Mouse (Mus musculus): ENCODE results near the gene Glb1l2. TPM values are rescaled to one million over a fixed set of nuclear protein-coding genes. Genes with fewer than 3 reads are reported as not detected.

The Glb1l2 gene
- total and polyA plus RNA-seq, 3 experiments: not detected

GRCm38 (mm10) chr9:26728556-26728955 lies 77.7 kb downstream of the Glb1l2 start:
- no peak for TF ChIP-seq MAZ (IDR thresholded peaks at IDR 0.05; ENCODE audit: low read depth, low read length)
- TF ChIP-seq ZKSCAN1 (IDR thresholded peaks at IDR 0.05; ENCODE audit: low read depth, low read length): no peak
- no peak for TF ChIP-seq ETS1 (IDR thresholded peaks at IDR 0.05; ENCODE audit: low read depth, low read length)
- H3K27ac ChIP-seq (ENCODE audit: control insufficient read depth, low read depth, low read length): no peak overlapping the region

DNA sequence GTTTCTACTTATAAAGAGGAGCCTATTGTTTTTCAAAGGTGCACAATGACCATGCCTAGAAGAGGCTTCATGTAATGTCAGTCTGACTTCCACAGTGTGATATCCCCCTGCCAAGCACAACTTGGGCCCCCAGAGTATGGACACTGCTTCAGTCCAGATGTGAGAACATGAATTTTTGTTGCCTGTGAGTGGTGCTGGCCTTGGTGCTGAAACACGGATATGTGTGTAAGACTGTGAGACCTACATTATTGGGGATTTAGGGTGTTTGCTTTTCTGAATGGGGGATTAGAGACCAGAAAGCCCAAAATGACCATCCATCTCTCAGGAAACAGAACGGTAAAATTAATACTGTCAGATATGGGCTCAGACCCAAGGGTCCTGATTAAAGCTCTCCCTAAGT lies 78.8 kb downstream of the Glb1l2 start:
- peak; percentile 28 for DNase-seq (ENCODE audit: low read depth, low spot score)

More at GRCm38 (mm10) chr9:26728556-26728955, 77.7 kb downstream of the Glb1l2 start:
- H3K9me3 ChIP-seq (replicated peaks; ENCODE audit: insufficient read depth, low read length): no peaks in the 10 kb centered on the region
- H3K36me3 ChIP-seq (ENCODE audit: control insufficient read depth in 1 of 2, insufficient read depth in 2 of 2, low read length in 2 of 2): no peaks in the 10 kb centered on the region
- DNase-seq (ENCODE audit: low read depth, low spot score): no peak
- no peaks in the 10 kb centered on the region for H3K79me2 ChIP-seq (ENCODE audit: control insufficient read depth, insufficient read depth, low read length, poor library complexity)
- no peaks in the 10 kb centered on the region for H3K4me1 ChIP-seq (ENCODE audit: control insufficient read depth in 1 of 2, insufficient read depth in 2 of 2, low read length in 2 of 2)
- no peak overlapping the region for H3K9ac ChIP-seq (ENCODE audit: control insufficient read depth, low read depth, low read length, poor library complexity, severe bottlenecking)
- H3K4me3 ChIP-seq (ENCODE audit: control insufficient read depth in 1 of 2, insufficient read depth in 1 of 2, low read depth in 2 of 2, low read length in 2 of 2): no peak overlapping the region
- H3K27me3 ChIP-seq (ENCODE audit: control insufficient read depth in 1 of 2, insufficient read depth in 2 of 2, low read length in 2 of 2): no peaks in the 10 kb centered on the region

DNA sequence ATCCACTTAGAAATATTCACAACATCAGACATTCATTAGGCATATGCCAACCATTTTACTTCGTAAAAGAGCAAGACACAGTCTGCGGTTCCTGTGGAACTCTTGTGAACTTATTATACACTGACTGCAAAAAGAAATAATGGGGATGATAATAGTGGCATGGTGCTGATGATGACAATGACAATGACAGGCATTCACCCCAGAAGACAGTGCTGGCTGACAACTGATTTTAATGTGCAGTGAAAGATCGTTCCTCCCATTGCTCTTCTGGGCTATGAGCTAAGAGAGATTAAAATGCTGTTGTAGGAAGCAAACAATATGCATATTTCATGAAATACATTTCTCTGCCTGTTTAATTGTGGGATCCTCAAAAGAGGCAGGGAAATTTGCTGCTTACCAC lies 80.6 kb downstream of the Glb1l2 start:
- H3K4me1 ChIP-seq (ENCODE audit: control insufficient read depth in 1 of 2, insufficient read depth in 2 of 2, low read length in 2 of 2): no peaks in the 10 kb centered on the region
- no peaks in the 10 kb centered on the region for H3K9me3 ChIP-seq (replicated peaks; ENCODE audit: insufficient read depth, low read length)
- H3K79me2 ChIP-seq (ENCODE audit: control insufficient read depth, insufficient read depth, low read length, poor library complexity): no peaks in the 10 kb centered on the region
- no peak for DNase-seq (ENCODE audit: low read depth, low spot score)
- TF ChIP-seq RAD21 (IDR thresholded peaks at IDR 0.05; ENCODE audit: low read depth, low read length) (no peak), TBP (IDR thresholded peaks at IDR 0.05; ENCODE audit: low read depth, low read length) (no peak), RCOR1 (IDR thresholded peaks at IDR 0.05; ENCODE audit: low read depth, low read length) (no peak), ELF1 (IDR thresholded peaks at IDR 0.05; ENCODE audit: low read depth, low read length) (no peak), POLR2AphosphoS2 (IDR thresholded peaks at IDR 0.05; ENCODE audit: low read length) (no peak), MAX (IDR thresholded peaks at IDR 0.05; ENCODE audit: low read length) (no peak), NRF1 (IDR thresholded peaks at IDR 0.05; ENCODE audit: insufficient read depth, low read depth, low read length, poor library complexity, severe bottlenecking) (no peak), SIN3A (IDR thresholded peaks at IDR 0.05; ENCODE audit: low read length) (no peak), EP300 (IDR thresholded peaks at IDR 0.05; ENCODE audit: low read depth in 1 of 2, low read length in 2 of 2) (no peak), MXI1 (IDR thresholded peaks at IDR 0.05; ENCODE audit: low read depth, low read length) (no peak), SMC3 (IDR thresholded peaks at IDR 0.05; ENCODE audit: low read depth, low read length) (no peak), MYC (IDR thresholded peaks at IDR 0.05; ENCODE audit: low read depth, low read length) (no peak), ZKSCAN1 (IDR thresholded peaks at IDR 0.05; ENCODE audit: low read depth, low read length) (no peak), CHD2 (IDR thresholded peaks at IDR 0.05; ENCODE audit: low read length) (no peak), TAL1 (IDR thresholded peaks at IDR 0.05; ENCODE audit: low read length) (no peak), TCF12 (IDR thresholded peaks at IDR 0.05; ENCODE audit: low read depth, low read length) (no peak), E2F4 (IDR thresholded peaks at IDR 0.05; ENCODE audit: borderline replicate concordance, low read depth, low read length) (no peak), BHLHE40 (IDR thresholded peaks at IDR 0.05; ENCODE audit: borderline replicate concordance, low read depth, low read length) (no peak)
- H3K27me3 ChIP-seq (ENCODE audit: control insufficient read depth in 1 of 2, insufficient read depth in 2 of 2, low read length in 2 of 2): no peaks in the 10 kb centered on the region
- H3K27ac ChIP-seq (ENCODE audit: control insufficient read depth, low read depth, low read length): no peak overlapping the region
- H3K4me3 ChIP-seq (ENCODE audit: control insufficient read depth in 1 of 2, insufficient read depth in 1 of 2, low read depth in 2 of 2, low read length in 2 of 2): no peak overlapping the region
- no peaks in the 10 kb centered on the region for H3K36me3 ChIP-seq (ENCODE audit: control insufficient read depth in 1 of 2, insufficient read depth in 2 of 2, low read length in 2 of 2)
- H3K9ac ChIP-seq (ENCODE audit: control insufficient read depth, low read depth, low read length, poor library complexity, severe bottlenecking): no peak overlapping the region

More for the DNA sequence above, 78.8 kb downstream of the Glb1l2 start:
- H3K9ac ChIP-seq (ENCODE audit: control insufficient read depth, low read depth, low read length, poor library complexity, severe bottlenecking): no peak overlapping the region
- no peaks in the 10 kb centered on the region for H3K4me1 ChIP-seq (ENCODE audit: control insufficient read depth in 1 of 2, insufficient read depth in 2 of 2, low read length in 2 of 2)
- no peak overlapping the region for H3K4me3 ChIP-seq (ENCODE audit: control insufficient read depth in 1 of 2, insufficient read depth in 1 of 2, low read depth in 2 of 2, low read length in 2 of 2)
- TF ChIP-seq TAL1 (IDR thresholded peaks at IDR 0.05; ENCODE audit: low read length) (no peak), MYB (IDR thresholded peaks at IDR 0.05; ENCODE audit: low read depth, low read length) (no peak), NELFE (IDR thresholded peaks at IDR 0.05; ENCODE audit: low read depth, low read length) (no peak), ZNF384 (IDR thresholded peaks at IDR 0.05; ENCODE audit: low read depth, low read length) (no peak), GATA1 (IDR thresholded peaks at IDR 0.05; ENCODE audit: low read depth, low read length) (no peak), POLR2AphosphoS2 (IDR thresholded peaks at IDR 0.05; ENCODE audit: low read length) (no peak), MXI1 (IDR thresholded peaks at IDR 0.05; ENCODE audit: low read depth, low read length) (no peak), ETS1 (IDR thresholded peaks at IDR 0.05; ENCODE audit: low read depth, low read length) (no peak), USF2 (IDR thresholded peaks at IDR 0.05; ENCODE audit: borderline replicate concordance in 1 of 2, insufficient read depth in 1 of 2, low read depth in 1 of 2, low read length in 2 of 2) (no peak), EP300 (IDR thresholded peaks at IDR 0.05; ENCODE audit: low read depth in 1 of 2, low read length in 2 of 2) (no peak), TCF12 (IDR thresholded peaks at IDR 0.05; ENCODE audit: low read depth, low read length) (no peak), SIN3A (IDR thresholded peaks at IDR 0.05; ENCODE audit: low read length) (no peak), MAX (IDR thresholded peaks at IDR 0.05; ENCODE audit: low read length) (no peak), USF1 (IDR thresholded peaks at IDR 0.05; ENCODE audit: low read depth, low read length) (no peak), POLR2AphosphoS5 (IDR thresholded peaks at IDR 0.05; ENCODE audit: borderline replicate concordance, low read depth, low read length) (no peak), UBTF (IDR thresholded peaks at IDR 0.05; ENCODE audit: borderline replicate concordance, insufficient read depth, low read depth, low read length) (no peak)
- H3K27me3 ChIP-seq (ENCODE audit: control insufficient read depth in 1 of 2, insufficient read depth in 2 of 2, low read length in 2 of 2): no peaks in the 10 kb centered on the region
- H3K36me3 ChIP-seq (ENCODE audit: control insufficient read depth in 1 of 2, insufficient read depth in 2 of 2, low read length in 2 of 2): no peaks in the 10 kb centered on the region
- H3K27ac ChIP-seq (ENCODE audit: control insufficient read depth, low read depth, low read length): no peak overlapping the region
- no peaks in the 10 kb centered on the region for H3K79me2 ChIP-seq (ENCODE audit: control insufficient read depth, insufficient read depth, low read length, poor library complexity)
- H3K9me3 ChIP-seq (replicated peaks; ENCODE audit: insufficient read depth, low read length): no peaks in the 10 kb centered on the region

Measured in MEL (cell line).